In genomic region chr9:29145901-29146300, GRCm38 (mm10) we compare ENCODE assay signal across 11 mouse cellular contexts.
A peak's percentile ranks its signal among the peaks of the same experiment; 100 is the strongest.
DNase-seq lines count a peak whose midpoint lies in the region; TF ChIP-seq lines count a peak whose summit lies in the region.
"Had no signal": no experiment of that assay in that cellular context is flagged by ENCODE, and none has a peak within 500 bp of the region (broad histone marks: within the 10 kb centered on the region; RNA-seq: fewer than 3 reads in every experiment).

No protein-coding gene starts in this region.

- no peak for TF ChIP-seq POLR2A in cerebellum, adult 2 months (IDR thresholded peaks at IDR 0.05; ENCODE audit: borderline replicate concordance, insufficient read depth, low read length)

- no peak overlapping the region for H3K27ac ChIP-seq in cerebellum, adult 2 months (ENCODE audit: insufficient read depth, low read length)
- H3K27ac ChIP-seq: liver, embryonic 13.5 days had no signal

- peak; percentile 16 for DNase-seq in gastrocnemius, postnatal 10 days
- no peak for DNase-seq in gastrocnemius, postnatal 25 days
- peak; percentile 61 for DNase-seq in 3T3-L1 (ENCODE audit: low read depth, low spot score)
- DNase-seq in c-Kit-positive CD71-positive TER-119-negative erythroid progenitor cells, embryonic 14.5 days (ENCODE audit: low read depth), result peak; percentile 0
- DNase-seq in large intestine, adult 2 months (ENCODE audit: low read depth, low spot score), result peak; percentile 2
- DNase-seq in cerebellum, adult 18-20 months, result no peak
- no peak for DNase-seq in right cerebral cortex, postnatal 25 days
- no peak for DNase-seq in cerebellum, adult 2 months
- DNase-seq: liver, embryonic 13.5 days; right cerebral cortex, postnatal 14 days had no signal

- TF ChIP-seq CTCF in cerebellum, adult 2 months (IDR thresholded peaks at IDR 0.05; ENCODE audit: borderline replicate concordance, insufficient read depth, low read depth, low read length), result no peak

- peaks cover 4% of the 10 kb centered on the region for H3K4me1 ChIP-seq in cerebellum, adult 2 months (ENCODE audit: control insufficient read depth, insufficient read depth, low read length)
- H3K4me1 ChIP-seq: liver, embryonic 13.5 days had no signal

- H3K4me3 ChIP-seq in cerebellum, adult 2 months (replicated peaks; ENCODE audit: insufficient read depth, low read depth, low read length), result no peak overlapping the region
- H3K4me3 ChIP-seq: erythroblast, embryonic 14.5 days; liver, embryonic 13.5 days had no signal

- no peaks in the 10 kb centered on the region for H3K27me3 ChIP-seq in cerebellum, adult 2 months (ENCODE audit: control insufficient read depth, insufficient read depth, low read length)
- H3K27me3 ChIP-seq: liver, embryonic 13.5 days had no signal

- 19% methylated on average over 4 of the region's 4 CpGs for WGBS in large intestine, adult 2 months
- 52% methylated on average over 4 of the region's 4 CpGs for WGBS in cerebellum, adult 2 months

Comparison
In these comparisons a context has a peak if more than half of its experiments do, and no peak if none do; other contexts are left out.
1. DNase-seq: peak in gastrocnemius, postnatal 10 days (single experiment), 3T3-L1 (single experiment), c-Kit-positive CD71-positive TER-119-negative erythroid progenitor cells, embryonic 14.5 days (single experiment) and large intestine, adult 2 months (single experiment); none in gastrocnemius, postnatal 25 days (single experiment), cerebellum, adult 18-20 months (0 of 2), right cerebral cortex, postnatal 25 days (single experiment) and cerebellum, adult 2 months (0 of 2).